Mouse (Mus musculus): ENCODE measurements at regions not wholly inside any gene's neighbourhood (a gene's known extent, or its start where the extent isn't known, plus 50 kb on each side); places are given as distances from the start of the nearest gene placed in this dataset.

GRCm38 (mm10) chr2:102970221-102970620, 68.8 kb upstream of the Cd44 start:
- WGBS, result 72% methylated on average over 5 of the region's 5 CpGs
- ATAC-seq (ENCODE audit: low FRiP score, low read depth), result no peak

GRCm38 (mm10) chr2:102967950-102968722, 66.7 kb upstream of the Cd44 start:
- no peak for ATAC-seq (ENCODE audit: low FRiP score, low read depth)
- Histone ChIP-seq H3K4me3 (no peak overlapping the region), H3K36me3 (no peaks in the 10 kb centered on the region), H3K27me3 (no peaks in the 10 kb centered on the region), H3K9me3 (no peaks in the 10 kb centered on the region), H3K4me2 (replicated peaks) (no peak overlapping the region), H3K9ac (no peak overlapping the region), H3K27ac (no peak overlapping the region), H3K4me1 (peaks cover 6% of the 10 kb centered on the region; the same call in 1 of the 2 replicates)
- WGBS, result 75% methylated on average over 7 of the region's 7 CpGs

More at GRCm38 (mm10) chr2:102970221-102970620, 68.8 kb upstream of the Cd44 start:
- H3K4me1 ChIP-seq, result peaks cover 6% of the 10 kb centered on the region; the same call in 1 of the 2 replicates
- H3K36me3 ChIP-seq, result no peaks in the 10 kb centered on the region
- no peak overlapping the region for H3K4me3 ChIP-seq
- no peaks in the 10 kb centered on the region for H3K27me3 ChIP-seq
- no peak overlapping the region for H3K27ac ChIP-seq
- H3K4me2 ChIP-seq (replicated peaks), result no peak overlapping the region
- no peak overlapping the region for H3K9ac ChIP-seq
- no peaks in the 10 kb centered on the region for H3K9me3 ChIP-seq

GRCm38 (mm10) chr2:102967417-102967816, 66.0 kb upstream of the Cd44 start:
- ATAC-seq (ENCODE audit: low FRiP score, low read depth), result no peak
- H3K27ac ChIP-seq, result no peak overlapping the region
- no peak overlapping the region for H3K9ac ChIP-seq
- no peaks in the 10 kb centered on the region for H3K9me3 ChIP-seq
- H3K27me3 ChIP-seq, result no peaks in the 10 kb centered on the region
- H3K36me3 ChIP-seq, result no peaks in the 10 kb centered on the region
- peaks cover 1% of the 10 kb centered on the region; the same call in 1 of the 2 replicates for H3K4me1 ChIP-seq
- H3K4me3 ChIP-seq, result no peak overlapping the region
- 88% methylated on average over 4 of the region's 4 CpGs for WGBS
- H3K4me2 ChIP-seq (replicated peaks), result no peak overlapping the region

- no peak for ATAC-seq (ENCODE audit: low FRiP score, low read depth)
- no peak overlapping the region for H3K27ac ChIP-seq
- H3K4me1 ChIP-seq, result peaks cover 14% of the 10 kb centered on the region
- no peaks in the 10 kb centered on the region for H3K27me3 ChIP-seq
- H3K36me3 ChIP-seq, result no peaks in the 10 kb centered on the region
- H3K9me3 ChIP-seq, result no peaks in the 10 kb centered on the region
- WGBS, result 89% methylated on average over 5 of the region's 5 CpGs
- H3K4me3 ChIP-seq, result no peak overlapping the region
- no peak overlapping the region for H3K9ac ChIP-seq
- no peak overlapping the region for H3K4me2 ChIP-seq (replicated peaks)
Measured at GRCm38 (mm10) chr2:102959067-102959645, 57.7 kb upstream of the Cd44 start.

- Histone ChIP-seq H3K36me3 (no peaks in the 10 kb centered on the region), H3K4me3 (no peak overlapping the region), H3K9me3 (no peaks in the 10 kb centered on the region), H3K9ac (no peak overlapping the region), H3K27ac (no peak overlapping the region), H3K27me3 (no peaks in the 10 kb centered on the region), H3K4me1 (peaks cover 14% of the 10 kb centered on the region), H3K4me2 (replicated peaks) (no peak overlapping the region)
- peak; percentile 24; the same call in 1 of the 2 replicates for ATAC-seq (ENCODE audit: low FRiP score, low read depth)
- WGBS, result 84% methylated on average over 9 of the region's 9 CpGs
Measured at GRCm38 (mm10) chr2:102958529-102958928, 57.1 kb upstream of the Cd44 start.

DNA sequence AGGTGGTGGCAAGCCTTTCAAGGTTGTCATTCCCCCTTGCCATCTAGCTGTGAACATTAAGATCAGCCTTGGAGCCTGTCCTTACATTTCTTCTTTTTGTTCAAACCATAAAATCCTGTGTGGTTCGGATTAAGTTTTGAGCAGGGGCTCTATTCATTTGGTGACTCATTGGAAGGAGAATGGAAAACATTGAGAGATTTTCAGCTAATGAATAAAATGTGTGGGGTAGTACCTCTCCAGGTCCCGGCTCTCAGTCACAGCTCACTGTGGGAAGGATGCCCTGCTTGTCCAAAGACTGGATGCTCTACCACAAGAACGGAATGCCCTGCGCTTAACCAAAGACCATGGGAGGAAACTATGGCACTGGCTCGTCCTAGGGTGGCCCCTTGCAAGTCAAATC, 56.3 kb upstream of the Cd44 start:
- Histone ChIP-seq H3K27me3 (no peaks in the 10 kb centered on the region), H3K9ac (no peak overlapping the region), H3K4me1 (peaks cover 14% of the 10 kb centered on the region), H3K27ac (no peak overlapping the region), H3K9me3 (no peaks in the 10 kb centered on the region), H3K36me3 (no peaks in the 10 kb centered on the region), H3K4me2 (replicated peaks) (no peak overlapping the region), H3K4me3 (no peak overlapping the region)
- WGBS, result 70% methylated on average over 5 of the region's 5 CpGs
- ATAC-seq (ENCODE audit: low FRiP score, low read depth), result no peak

DNA sequence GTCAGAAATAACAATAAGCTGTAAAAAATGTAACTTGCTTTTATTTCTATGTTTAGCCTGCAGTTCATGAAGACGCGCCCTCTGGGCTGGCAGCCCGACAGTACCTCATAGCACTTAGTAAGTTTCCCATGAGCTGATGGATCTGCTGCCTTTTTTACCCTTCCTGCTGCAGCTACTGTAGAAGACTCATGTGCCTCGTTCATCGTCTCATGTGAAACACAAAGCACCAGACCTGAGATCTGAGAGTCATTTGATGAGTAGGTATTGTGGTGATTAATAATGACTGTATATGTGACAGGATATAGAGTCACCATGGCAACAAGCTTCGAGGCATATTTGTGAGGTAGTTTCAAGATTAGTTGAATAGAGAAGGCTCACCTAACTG, 55.4 kb upstream of the Cd44 start:
- ATAC-seq (ENCODE audit: low FRiP score, low read depth), result 0 out of 2 replicates have a peak, but pooled peaks have one; percentile 11
- 58% methylated on average over 6 of the region's 6 CpGs for WGBS
- no peak overlapping the region for H3K9ac ChIP-seq

GRCm38 (mm10) chr2:102956108-102956857, 54.8 kb upstream of the Cd44 start:
- 57% methylated on average over 7 of the region's 7 CpGs for WGBS
- Histone ChIP-seq H3K9ac (no peak overlapping the region), H3K4me2 (replicated peaks) (no peak overlapping the region), H3K36me3 (no peaks in the 10 kb centered on the region), H3K27ac (no peak overlapping the region), H3K4me1 (peaks cover 14% of the 10 kb centered on the region), H3K4me3 (no peak overlapping the region), H3K9me3 (no peaks in the 10 kb centered on the region), H3K27me3 (no peaks in the 10 kb centered on the region)
- peak; percentile 66 for ATAC-seq (ENCODE audit: low FRiP score, low read depth)

More for the DNA sequence above, 55.4 kb upstream of the Cd44 start:
- H3K27me3 ChIP-seq, result no peaks in the 10 kb centered on the region
- no peaks in the 10 kb centered on the region for H3K36me3 ChIP-seq
- no peak overlapping the region for H3K27ac ChIP-seq
- H3K9me3 ChIP-seq, result no peaks in the 10 kb centered on the region
- peaks cover 14% of the 10 kb centered on the region for H3K4me1 ChIP-seq
- H3K4me2 ChIP-seq (replicated peaks), result no peak overlapping the region
- no peak overlapping the region for H3K4me3 ChIP-seq

DNA sequence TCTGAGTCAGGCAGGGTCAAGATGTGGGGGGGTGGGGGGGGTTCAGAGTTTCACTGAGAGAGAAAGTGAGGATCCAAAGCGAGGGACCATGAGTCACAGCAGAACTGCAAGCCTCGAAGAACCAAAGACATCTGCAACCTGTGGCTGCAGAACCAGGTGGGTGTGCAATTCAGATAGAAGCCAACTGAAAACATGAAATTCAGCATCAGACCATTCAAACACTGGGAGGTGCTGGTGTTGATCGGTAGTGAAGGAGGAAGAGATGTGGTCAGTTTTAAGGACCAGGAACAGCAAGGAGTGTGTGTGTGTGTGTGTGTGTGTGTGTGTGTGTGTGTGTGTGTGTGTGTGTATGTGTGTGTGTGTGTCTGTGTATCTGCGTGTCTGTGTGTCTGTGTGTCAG, 53.8 kb upstream of the Cd44 start:
- no peaks in the 10 kb centered on the region for H3K27me3 ChIP-seq
- H3K4me1 ChIP-seq, result peaks cover 14% of the 10 kb centered on the region
- no peaks in the 10 kb centered on the region for H3K9me3 ChIP-seq
- H3K4me2 ChIP-seq (replicated peaks), result no peak overlapping the region
- H3K4me3 ChIP-seq, result no peak overlapping the region
- no peak overlapping the region for H3K27ac ChIP-seq
- ATAC-seq (ENCODE audit: low FRiP score, low read depth), result no peak
- WGBS, result 87% methylated on average over 4 of the region's 4 CpGs
- H3K36me3 ChIP-seq, result no peaks in the 10 kb centered on the region
- H3K9ac ChIP-seq, result no peak overlapping the region

Measured in limb, embryonic 13.5 days (tissue).